13 mouse cellular contexts compared by ENCODE assay signal in genomic region chr3:9519491-9519890, GRCm38 (mm10).
DNase-seq lines count a peak whose midpoint lies in the region; ATAC-seq and TF ChIP-seq lines count a peak whose summit lies in the region.
"Had no signal": no experiment of that assay in that cellular context is flagged by ENCODE, and none has a peak within 500 bp of the region (broad histone marks: within the 10 kb centered on the region; RNA-seq: fewer than 3 reads in every experiment).

No protein-coding gene starts in this region.

- peak overlapping the region; percentile 75 for H3K27ac ChIP-seq in heart, embryonic 13.5 days (replicated peaks)
- peak overlapping the region; percentile 66; the same call in 1 of the 2 replicates for H3K27ac ChIP-seq in layer of hippocampus, adult 2 months
- H3K27ac ChIP-seq in limb, embryonic 13.5 days: peak overlapping the region; percentile 81

- ATAC-seq in heart, embryonic 13.5 days (ENCODE audit: extremely low read depth, insufficient number of reproducible peaks, low FRiP score, low TSS enrichment): no peak
- no peak for ATAC-seq in limb, embryonic 13.5 days (ENCODE audit: low FRiP score, low read depth)
- no peak for ATAC-seq in activated CD4-positive, CD25-positive, alpha-beta regulatory T cell, adult 4 months

- no peak overlapping the region for H3K4me3 ChIP-seq in heart, embryonic 13.5 days
- H3K4me3 ChIP-seq in layer of hippocampus, adult 2 months: no peak overlapping the region
- H3K4me3 ChIP-seq in limb, embryonic 13.5 days: no peak overlapping the region
- H3K4me3 ChIP-seq: erythroblast, embryonic 14.5 days; heart, embryonic 12.5 days; liver, embryonic 12.5 days had no signal

- no peaks in the 10 kb centered on the region for H3K9me3 ChIP-seq in heart, embryonic 13.5 days
- no peaks in the 10 kb centered on the region for H3K9me3 ChIP-seq in limb, embryonic 13.5 days
- H3K9me3 ChIP-seq: heart, embryonic 12.5 days; liver, embryonic 12.5 days had no signal

- no peak for DNase-seq in heart, postnatal 36 days
- DNase-seq in layer of hippocampus, adult 2 months (ENCODE audit: low spot score in 2 of 2): no peak
- DNase-seq in layer of hippocampus, adult 9-10 months (ENCODE audit: low spot score): no peak
- DNase-seq in brain, embryonic 14.5 days (ENCODE audit: low read depth): peak; percentile 26
- no peak for DNase-seq in frontal cortex, postnatal 36 days (ENCODE audit: low spot score in 2 of 2)
- DNase-seq: kidney, adult 18-20 months; thymus, postnatal 25 days had no signal

- no peak overlapping the region for H3K4me2 ChIP-seq in heart, embryonic 13.5 days
- peak overlapping the region; percentile 50 for H3K4me2 ChIP-seq in limb, embryonic 13.5 days (replicated peaks)

- 73% methylated on average over 4 of the region's 4 CpGs for WGBS in heart, embryonic 13.5 days
- WGBS in limb, embryonic 13.5 days: 25% methylated on average over 4 of the region's 4 CpGs

- intact Hi-C loops in heart, postnatal 36 days (cut with DNase I): no loop called here

- no peak for TF ChIP-seq POLR2A in brain, embryonic 14.5 days (IDR thresholded peaks at IDR 0.05; ENCODE audit: borderline replicate concordance, extremely low read depth, insufficient read depth, insufficient read length, poor library complexity, severe bottlenecking)

- no peaks in the 10 kb centered on the region for H3K36me3 ChIP-seq in heart, embryonic 13.5 days
- H3K36me3 ChIP-seq in limb, embryonic 13.5 days: no peaks in the 10 kb centered on the region
- H3K36me3 ChIP-seq: heart, embryonic 12.5 days; liver, embryonic 12.5 days had no signal

- peaks cover 82% of the 10 kb centered on the region for H3K4me1 ChIP-seq in heart, embryonic 13.5 days
- peaks cover 81% of the 10 kb centered on the region for H3K4me1 ChIP-seq in limb, embryonic 13.5 days

- TF ChIP-seq CTCF in layer of hippocampus, adult 2 months (conservative IDR thresholded peaks at IDR 0.05): no peak
- TF ChIP-seq CTCF in brain, embryonic 14.5 days (IDR thresholded peaks at IDR 0.05; ENCODE audit: borderline replicate concordance, extremely low read depth, insufficient read depth, insufficient read length): no peak

- H3K9ac ChIP-seq in heart, embryonic 13.5 days: peak overlapping the region; percentile 66; the same call in 1 of the 2 replicates
- no peak overlapping the region for H3K9ac ChIP-seq in limb, embryonic 13.5 days
- H3K9ac ChIP-seq: liver, embryonic 12.5 days had no signal

- H3K27me3 ChIP-seq in heart, embryonic 13.5 days (replicated peaks): no peaks in the 10 kb centered on the region
- no peaks in the 10 kb centered on the region for H3K27me3 ChIP-seq in limb, embryonic 13.5 days
- H3K27me3 ChIP-seq: heart, embryonic 12.5 days; liver, embryonic 12.5 days had no signal
